Mouse (Mus musculus): ENCODE measurements around the gene Ncstn. TPM values are rescaled to one million over a fixed set of nuclear protein-coding genes. Genes with fewer than 3 reads are reported as not detected.

Gene Ncstn
- total RNA-seq (2021): 10 to 100 TPM; 25.7 to 27.1 TPM
- long read RNA-seq, experiment 1, transcript Ncstn-201 (17 exons, 2,901 nt): major isoform, 13 of 17 reads
- long read RNA-seq, experiment 1, partial matches to known transcripts: 2 of 17 reads
- long read RNA-seq, experiment 1, other reads (novel, unspliced or antisense): 2 of 17 reads
- long read RNA-seq, experiment 2, transcript Ncstn-201 (17 exons, 2,901 nt): major isoform, 35 of 51 reads
- long read RNA-seq, experiment 2, partial matches to known transcripts: 9 of 51 reads
- long read RNA-seq, experiment 2, other reads (novel, unspliced or antisense): 4 of 51 reads

- peak; percentile 93 for DNase-seq
Measured at GRCm38 (mm10) chr1:172082101-172082898, at the start of gene Ncstn, which contains the start of gene Copa. Gene Ncstn, minus strand, starts transcription at chr1:172082795. Gene Copa, plus strand, starts transcription at chr1:172082529.

GRCm38 (mm10) chr1:172132319-172132718 is 49.7 kb upstream of the Ncstn start:
- DNase-seq: no peak

- DNase-seq: no peak
Measured at GRCm38 (mm10) chr1:172129780-172130179, 47.2 kb upstream of the Ncstn start.

- no peak for DNase-seq
Measured at GRCm38 (mm10) chr1:172129108-172129507, 46.5 kb upstream of the Ncstn start.

- no peak for DNase-seq
Measured at GRCm38 (mm10) chr1:172128563-172128962, 46.0 kb upstream of the Ncstn start.

GRCm38 (mm10) chr1:172127487-172127886 is 44.9 kb upstream of the Ncstn start:
- no peak for DNase-seq

- peak; percentile 81 for DNase-seq
Measured at GRCm38 (mm10) chr1:172126376-172127347, 44.1 kb upstream of the Ncstn start, which contains the start of gene Pex19. Gene Pex19, plus strand, starts transcription at chr1:172126755.

GRCm38 (mm10) chr1:172124572-172124971 is 42.0 kb upstream of the Ncstn start:
- DNase-seq: no peak

GRCm38 (mm10) chr1:172122671-172123070 is 40.1 kb upstream of the Ncstn start:
- no peak for DNase-seq

GRCm38 (mm10) chr1:172119720-172120119 is 37.1 kb upstream of the Ncstn start:
- no peak for DNase-seq

GRCm38 (mm10) chr1:172119100-172119499 is 36.5 kb upstream of the Ncstn start:
- no peak for DNase-seq

GRCm38 (mm10) chr1:172116948-172117347 is 34.4 kb upstream of the Ncstn start:
- DNase-seq: no peak

GRCm38 (mm10) chr1:172107777-172108477 is 25.3 kb upstream of the Ncstn start:
- no peak for DNase-seq

- no peak for DNase-seq
Measured at GRCm38 (mm10) chr1:172105101-172105500, 22.5 kb upstream of the Ncstn start.

- no peak for DNase-seq
Measured at GRCm38 (mm10) chr1:172103619-172104018, 21.0 kb upstream of the Ncstn start.

- DNase-seq: no peak
Measured at GRCm38 (mm10) chr1:172099325-172100033, 16.9 kb upstream of the Ncstn start.

- DNase-seq: no peak
Measured at GRCm38 (mm10) chr1:172095202-172095601, 12.6 kb upstream of the Ncstn start.

- no peak for DNase-seq
Measured at GRCm38 (mm10) chr1:172094295-172094694, 11.7 kb upstream of the Ncstn start.

GRCm38 (mm10) chr1:172093522-172093921 is 10.9 kb upstream of the Ncstn start:
- DNase-seq: no peak

- DNase-seq: no peak
Measured at GRCm38 (mm10) chr1:172082899-172083445, 377 bp upstream of the Ncstn start.
